Mouse (Mus musculus): Measurements from ENCODE around the gene Gng12.
"Not testable (repeated sequence)": the region's sequence is repeated elsewhere in the genome, so short reads cannot be mapped to it uniquely, and the experiment has no call there.

Gng12 gene

GRCm38 (mm10) chr6:66896119-66896920 lies at the start of gene Gng12:
Gng12 (plus strand) TSS chr6:66896397.
- peak; percentile 43 for DNase-seq (ENCODE audit: low spot score)

- DNase-seq (ENCODE audit: low spot score): no peak
These were observed 47.3 kb upstream of the Gng12 start for GRCm38 (mm10) chr6:66848936-66849335.

- no peak for DNase-seq (ENCODE audit: low spot score)
These were observed 40.0 kb upstream of the Gng12 start for GRCm38 (mm10) chr6:66856236-66856635.

GRCm38 (mm10) chr6:66858356-66858755 lies 37.8 kb upstream of the Gng12 start:
- no peak for DNase-seq (ENCODE audit: low spot score)

- no peak for DNase-seq (ENCODE audit: low spot score)
These were observed 36.8 kb upstream of the Gng12 start for GRCm38 (mm10) chr6:66859391-66859790.

- DNase-seq (ENCODE audit: low spot score): no peak
These were observed 31.7 kb upstream of the Gng12 start for GRCm38 (mm10) chr6:66864463-66864862.

GRCm38 (mm10) chr6:66866295-66866694 lies 29.9 kb upstream of the Gng12 start:
- DNase-seq (ENCODE audit: low spot score): no peak

- DNase-seq (ENCODE audit: low spot score): not testable (repeated sequence)
These were observed 19.1 kb upstream of the Gng12 start for GRCm38 (mm10) chr6:66877048-66877447.

- DNase-seq (ENCODE audit: low spot score): no peak
These were observed 5.6 kb upstream of the Gng12 start for GRCm38 (mm10) chr6:66890349-66891158.

GRCm38 (mm10) chr6:66893950-66894349 lies 2.2 kb upstream of the Gng12 start:
- DNase-seq (ENCODE audit: low spot score): no peak

GRCm38 (mm10) chr6:66894999-66895398 lies 1.2 kb upstream of the Gng12 start:
- no peak for DNase-seq (ENCODE audit: low spot score)

GRCm38 (mm10) chr6:66896921-66897645 lies 886 bp downstream of the Gng12 start:
- DNase-seq (ENCODE audit: low spot score): no peak

GRCm38 (mm10) chr6:66897994-66898393 lies 1.8 kb downstream of the Gng12 start:
- DNase-seq (ENCODE audit: low spot score): no peak

GRCm38 (mm10) chr6:66901926-66902325 lies 5.7 kb downstream of the Gng12 start:
- DNase-seq (ENCODE audit: low spot score): no peak

GRCm38 (mm10) chr6:66903206-66903605 lies 7.0 kb downstream of the Gng12 start:
- no peak for DNase-seq (ENCODE audit: low spot score)

GRCm38 (mm10) chr6:66903720-66904119 lies 7.5 kb downstream of the Gng12 start:
- no peak for DNase-seq (ENCODE audit: low spot score)

GRCm38 (mm10) chr6:66906244-66906643 lies 10.0 kb downstream of the Gng12 start:
- no peak for DNase-seq (ENCODE audit: low spot score)

GRCm38 (mm10) chr6:66908327-66908973 lies 12.3 kb downstream of the Gng12 start:
- DNase-seq (ENCODE audit: low spot score): no peak

- DNase-seq (ENCODE audit: low spot score): no peak
These were observed 14.6 kb downstream of the Gng12 start for GRCm38 (mm10) chr6:66910493-66911435.

GRCm38 (mm10) chr6:66913355-66913754 lies 17.2 kb downstream of the Gng12 start:
- no peak for DNase-seq (ENCODE audit: low spot score)

GRCm38 (mm10) chr6:66915592-66915991 lies 19.4 kb downstream of the Gng12 start:
- no peak for DNase-seq (ENCODE audit: low spot score)

All from layer of hippocampus, adult 9-10 months (tissue).